ENCODE assay signal across 9 mouse cellular contexts in genomic region chr7:142440657-142441114, GRCm38 (mm10). TPM values are rescaled to one million over a fixed set of nuclear protein-coding genes. Genes with fewer than 3 reads are reported as not detected.
A peak's percentile ranks its signal among the peaks of the same experiment; 100 is the strongest.
DNase-seq lines count a peak whose midpoint lies in the region; ATAC-seq and TF ChIP-seq lines count a peak whose summit lies in the region.
"Had no signal": no experiment of that assay in that cellular context is flagged by ENCODE, and none has a peak within 500 bp of the region (broad histone marks: within the 10 kb centered on the region; RNA-seq: fewer than 3 reads in every experiment).

No protein-coding gene starts in this region.

- H3K27ac ChIP-seq in embryonic facial prominence, embryonic 12.5 days, result peak overlapping the region; percentile 89
- peak overlapping the region; percentile 76 for H3K27ac ChIP-seq in heart, embryonic 12.5 days (ENCODE audit: poor library complexity, severe bottlenecking)
- H3K27ac ChIP-seq in limb, embryonic 11.5 days (replicated peaks; ENCODE audit: low read depth, low read length), result peak overlapping the region; percentile 54

- H3K4me3 ChIP-seq in embryonic facial prominence, embryonic 12.5 days, result no peak overlapping the region
- no peak overlapping the region for H3K4me3 ChIP-seq in heart, embryonic 12.5 days
- no peak overlapping the region for H3K4me3 ChIP-seq in limb, embryonic 11.5 days (ENCODE audit: low read depth, low read length)
- peak overlapping the region; percentile 26 for H3K4me3 ChIP-seq in myocyte

- H3ac ChIP-seq in myocyte (ENCODE audit: control insufficient read depth, insufficient read length), result no peak overlapping the region

- no peak for TF ChIP-seq POLR2A in myocyte (IDR thresholded peaks at IDR 0.05; ENCODE audit: insufficient read length, low read depth)

- no peaks in the 10 kb centered on the region for H3K79me2 ChIP-seq in myocyte (ENCODE audit: control insufficient read depth, insufficient read depth)

- no peak overlapping the region; the same call in 1 of the 2 replicates for H3K4me2 ChIP-seq in embryonic facial prominence, embryonic 12.5 days (replicated peaks)
- H3K4me2 ChIP-seq in heart, embryonic 12.5 days, result no peak overlapping the region
- H3K4me2 ChIP-seq in limb, embryonic 11.5 days (ENCODE audit: low read depth, severe bottlenecking), result no peak overlapping the region
- peak overlapping the region; percentile 58 for H3K4me2 ChIP-seq in myocyte (ENCODE audit: low read depth)

- ATAC-seq in frontal cortex, adult (ENCODE audit: low TSS enrichment), result 0 out of 2 replicates have a peak, but pooled peaks have one; percentile 59
- ATAC-seq in embryonic facial prominence, embryonic 12.5 days (ENCODE audit: insufficient number of reproducible peaks, insufficient read depth, low FRiP score, low TSS enrichment), result peak; percentile 87
- ATAC-seq in heart, embryonic 12.5 days (ENCODE audit: insufficient number of reproducible peaks, low FRiP score), result peak; percentile 72
- peak; percentile 71; the same call in 1 of the 2 replicates for ATAC-seq in limb, embryonic 11.5 days (ENCODE audit: insufficient number of reproducible peaks, low FRiP score, low TSS enrichment, low read depth)

- H3K9ac ChIP-seq in embryonic facial prominence, embryonic 12.5 days, result peak overlapping the region; percentile 29
- peak overlapping the region; percentile 55 for H3K9ac ChIP-seq in heart, embryonic 12.5 days
- 0 out of 2 replicates have a peak overlapping the region, but pooled peaks have one; percentile 24 for H3K9ac ChIP-seq in limb, embryonic 11.5 days (ENCODE audit: low read length)

- H3K4me1 ChIP-seq in embryonic facial prominence, embryonic 12.5 days, result peaks cover 16% of the 10 kb centered on the region
- H3K4me1 ChIP-seq in heart, embryonic 12.5 days (replicated peaks), result peaks cover 31% of the 10 kb centered on the region
- peaks cover 18% of the 10 kb centered on the region for H3K4me1 ChIP-seq in limb, embryonic 11.5 days (ENCODE audit: control insufficient read depth, insufficient read depth, low read length)

- WGBS in embryonic facial prominence, embryonic 12.5 days, result 33% methylated on average over 5 of the region's 5 CpGs
- WGBS in heart, embryonic 12.5 days, result 35% methylated on average over 5 of the region's 5 CpGs
- WGBS in limb, embryonic 11.5 days, result 42% methylated on average over 5 of the region's 5 CpGs

- no peak for DNase-seq in frontal cortex, postnatal 25 days (ENCODE audit: low spot score in 2 of 2)
- DNase-seq in CD8-positive naive resting alpha-beta T cell, adult 2 months (ENCODE audit: low read depth in 2 of 2, low spot score in 2 of 2), result peak; percentile 39 to 53
- peak; percentile 78 for DNase-seq in limb, embryonic 11.5 days (ENCODE audit: low spot score)
- DNase-seq in urinary bladder, adult 2 months (ENCODE audit: low spot score), result no peak

- no peaks in the 10 kb centered on the region for H3K36me3 ChIP-seq in embryonic facial prominence, embryonic 12.5 days
- H3K36me3 ChIP-seq in heart, embryonic 12.5 days, result no peaks in the 10 kb centered on the region
- no peaks in the 10 kb centered on the region for H3K36me3 ChIP-seq in limb, embryonic 11.5 days (ENCODE audit: control insufficient read depth, insufficient read depth, low read length)
- no peaks in the 10 kb centered on the region for H3K36me3 ChIP-seq in myocyte (ENCODE audit: control insufficient read depth, insufficient read depth)

- H3K9me3 ChIP-seq in embryonic facial prominence, embryonic 12.5 days, result no peaks in the 10 kb centered on the region
- no peaks in the 10 kb centered on the region for H3K9me3 ChIP-seq in heart, embryonic 12.5 days (replicated peaks)
- no peaks in the 10 kb centered on the region for H3K9me3 ChIP-seq in limb, embryonic 11.5 days (ENCODE audit: control insufficient read depth, low read length)

- no peaks in the 10 kb centered on the region for H3K27me3 ChIP-seq in embryonic facial prominence, embryonic 12.5 days
- no peaks in the 10 kb centered on the region for H3K27me3 ChIP-seq in heart, embryonic 12.5 days (replicated peaks)
- no peaks in the 10 kb centered on the region for H3K27me3 ChIP-seq in limb, embryonic 11.5 days (ENCODE audit: control insufficient read depth, insufficient read depth, low read length)
- H3K27me3 ChIP-seq in myocyte (ENCODE audit: control insufficient read depth, insufficient read depth, insufficient read length), result no peaks in the 10 kb centered on the region

TF ChIP-seq in myocyte, 11 proteins besides CTCF, POLR2A, EP300 and RAD21:
- no peak for TF ChIP-seq MYOG (IDR thresholded peaks at IDR 0.05; ENCODE audit: control insufficient read depth in 1 of 3, insufficient read depth in 1 of 3, insufficient read length in 2 of 3, low read depth in 2 of 3)
- no peak for TF ChIP-seq CEBPB (IDR thresholded peaks at IDR 0.05; ENCODE audit: insufficient read depth, poor library complexity, severe bottlenecking)
- no peak for TF ChIP-seq POLR2AphosphoS2 (IDR thresholded peaks at IDR 0.05; ENCODE audit: insufficient read length, low read depth)
- TF ChIP-seq TCF12 (IDR thresholded peaks at IDR 0.05; ENCODE audit: insufficient read depth, poor library complexity, severe bottlenecking), result no peak
- TF ChIP-seq MAX (IDR thresholded peaks at IDR 0.05; ENCODE audit: low read depth), result no peak
- no peak for TF ChIP-seq MYOD1 (IDR thresholded peaks at IDR 0.05; ENCODE audit: control insufficient read depth in 1 of 3, insufficient read length in 2 of 3, low read depth in 2 of 3)

RNA-seq across cellular contexts. Expression of gene Tnni2, which starts 0.9 kb away (rescaled TPM):
- polyA plus RNA-seq in embryonic facial prominence, embryonic 12.5 days (2016; fragmentation: Nextera tagmentation; extraction: Ambion mirVana), result 7.1 and 9.6 TPM in 2 replicates
- 50.6 and 53.5 TPM in 2 replicates for polyA plus RNA-seq in heart, embryonic 12.5 days (2016; fragmentation: Nextera tagmentation; extraction: Ambion mirVana)
- polyA plus RNA-seq in limb, embryonic 11.5 days (2014; fragmentation: Nextera tagmentation; extraction: Ambion mirVana), result 7.0 and 10.3 TPM in 2 replicates
- polyA plus RNA-seq in myocyte (2012; fragmentation: generic; extraction: Trizol), result 3,238 TPM
- polyA plus RNA-seq in urinary bladder, adult 2 months (2012; rRNA removed), result 39.4 and 48.2 TPM in 2 replicates

RNA-seq across cellular contexts. Expression of gene Syt8, which starts 6.0 kb away (rescaled TPM):
- 0.35 TPM in 1 of 2 replicates, not detected in the other for polyA plus RNA-seq in embryonic facial prominence, embryonic 12.5 days (2016; fragmentation: Nextera tagmentation; extraction: Ambion mirVana)
- polyA plus RNA-seq in heart, embryonic 12.5 days (2016; fragmentation: Nextera tagmentation; extraction: Ambion mirVana), result 0.28 and 0.57 TPM in 2 replicates
- polyA plus RNA-seq in limb, embryonic 11.5 days (2014; fragmentation: Nextera tagmentation; extraction: Ambion mirVana), result 0.62 TPM in 1 of 2 replicates, not detected in the other
- 14.5 TPM for polyA plus RNA-seq in myocyte (2012; fragmentation: generic; extraction: Trizol)
- polyA plus RNA-seq in urinary bladder, adult 2 months (2012; rRNA removed), result 316 and 420 TPM in 2 replicates

RNA-seq across cellular contexts. Expression of gene Lsp1, which starts 19.9 kb away (rescaled TPM):
- polyA plus RNA-seq in embryonic facial prominence, embryonic 12.5 days (2016; fragmentation: Nextera tagmentation; extraction: Ambion mirVana), result 24.5 and 24.7 TPM in 2 replicates
- polyA plus RNA-seq in heart, embryonic 12.5 days (2016; fragmentation: Nextera tagmentation; extraction: Ambion mirVana), result 33.4 and 38.4 TPM in 2 replicates
- 22.8 and 23.3 TPM in 2 replicates for polyA plus RNA-seq in limb, embryonic 11.5 days (2014; fragmentation: Nextera tagmentation; extraction: Ambion mirVana)
- polyA plus RNA-seq in myocyte (2012; fragmentation: generic; extraction: Trizol), result 298 TPM
- polyA plus RNA-seq in urinary bladder, adult 2 months (2012; rRNA removed), result 379 and 420 TPM in 2 replicates

RNA-seq across cellular contexts. Expression of gene Ctsd, which starts 52.8 kb away (rescaled TPM):
- polyA plus RNA-seq in embryonic facial prominence, embryonic 12.5 days (2016; fragmentation: Nextera tagmentation; extraction: Ambion mirVana), result 208 and 210 TPM in 2 replicates
- 431 and 436 TPM in 2 replicates for polyA plus RNA-seq in heart, embryonic 12.5 days (2016; fragmentation: Nextera tagmentation; extraction: Ambion mirVana)
- 133 and 139 TPM in 2 replicates for polyA plus RNA-seq in limb, embryonic 11.5 days (2014; fragmentation: Nextera tagmentation; extraction: Ambion mirVana)
- 887 TPM for polyA plus RNA-seq in myocyte (2012; fragmentation: generic; extraction: Trizol)
- polyA plus RNA-seq in urinary bladder, adult 2 months (2012; rRNA removed), result 836 and 938 TPM in 2 replicates

RNA-seq across cellular contexts. Expression of gene Tnnt3, which starts 58.0 kb away (rescaled TPM):
- 4.6 and 6.9 TPM in 2 replicates for polyA plus RNA-seq in embryonic facial prominence, embryonic 12.5 days (2016; fragmentation: Nextera tagmentation; extraction: Ambion mirVana)
- polyA plus RNA-seq in heart, embryonic 12.5 days (2016; fragmentation: Nextera tagmentation; extraction: Ambion mirVana), result 6.4 and 9.3 TPM in 2 replicates
- 8.0 and 10.8 TPM in 2 replicates for polyA plus RNA-seq in limb, embryonic 11.5 days (2014; fragmentation: Nextera tagmentation; extraction: Ambion mirVana)
- polyA plus RNA-seq in myocyte (2012; fragmentation: generic; extraction: Trizol), result 2,107 TPM
- 74.3 and 79.9 TPM in 2 replicates for polyA plus RNA-seq in urinary bladder, adult 2 months (2012; rRNA removed)
- polyA plus RNA-seq: macrophage had no signal

Comparison
In these comparisons a context has a peak if more than half of its experiments do, and no peak if none do; other contexts are left out.
1. DNase-seq: peak in CD8-positive naive resting alpha-beta T cell, adult 2 months (2 of 2) and limb, embryonic 11.5 days (single experiment); none in frontal cortex, postnatal 25 days (0 of 2) and urinary bladder, adult 2 months (single experiment).
2. RNA of gene Tnni2, which starts 0.9 kb away (polyA plus RNA-seq): 3,238 TPM in myocyte (single experiment); 50.6 to 53.5 TPM in heart, embryonic 12.5 days, 39.4 to 48.2 TPM in urinary bladder, adult 2 months, 7.1 to 9.6 TPM in embryonic facial prominence, embryonic 12.5 days and 7.0 to 10.3 TPM in limb, embryonic 11.5 days; every median in the first group is over 10 times any median in the second.
3. RNA of gene Syt8, which starts 6.0 kb away (polyA plus RNA-seq): 316 to 420 TPM in urinary bladder, adult 2 months; 14.5 TPM in myocyte (single experiment), 0.28 to 0.57 TPM in heart, embryonic 12.5 days, 0.35 TPM in embryonic facial prominence, embryonic 12.5 days and 0.62 TPM in limb, embryonic 11.5 days; every median in the first group is over 10 times any median in the second.
4. Peak in every context shown above with its lines, with median percentiles within 50 percentile points of each other: ATAC-seq, H3K27ac ChIP-seq and H3K9ac ChIP-seq.